Mouse (Mus musculus): ENCODE measurements around the gene Cd80.

Gene Cd80

DNA sequence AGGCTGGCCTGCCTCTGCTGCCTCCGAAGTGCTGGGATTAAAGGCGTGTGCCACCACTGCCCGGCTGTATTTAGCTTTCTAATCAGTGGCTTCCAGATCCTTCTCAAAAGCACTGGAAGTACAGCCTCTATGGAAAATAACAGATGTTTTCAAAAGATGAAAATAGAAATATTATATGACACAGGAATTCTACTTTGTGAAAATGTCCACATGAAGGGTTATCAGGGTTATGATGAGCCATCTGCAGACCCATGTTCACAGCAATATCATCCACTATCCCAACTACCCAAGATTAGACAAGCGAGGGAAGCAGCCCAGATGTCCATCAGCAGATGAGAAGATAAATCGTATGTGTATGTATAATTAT is 17.1 kb downstream of the Cd80 start:
- DNase-seq (ENCODE audit: low read depth): no peak

DNA sequence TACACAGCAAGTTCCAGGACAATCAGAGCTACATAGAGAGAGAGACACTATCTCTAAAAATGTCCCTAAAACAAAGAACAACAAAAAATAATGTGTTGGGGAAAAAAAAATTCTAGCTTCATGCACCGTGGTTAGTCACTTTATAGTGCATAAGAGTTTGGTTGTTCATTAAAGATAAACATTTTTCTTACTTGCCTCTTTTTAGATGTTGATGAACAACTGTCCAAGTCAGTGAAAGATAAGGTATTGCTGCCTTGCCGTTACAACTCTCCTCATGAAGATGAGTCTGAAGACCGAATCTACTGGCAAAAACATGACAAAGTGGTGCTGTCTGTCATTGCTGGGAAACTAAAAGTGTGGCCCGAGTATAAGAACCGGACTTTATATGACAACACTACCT is 18.3 kb downstream of the Cd80 start:
- DNase-seq (ENCODE audit: low read depth): no peak

GRCm38 (mm10) chr16:38474677-38475286 is 19.4 kb downstream of the Cd80 start:
- no peak for DNase-seq (ENCODE audit: low read depth)

- peak; percentile 40 for DNase-seq (ENCODE audit: low read depth)
These were observed 20.4 kb downstream of the Cd80 start for GRCm38 (mm10) chr16:38475681-38476311.

GRCm38 (mm10) chr16:38476312-38477240 is 21.2 kb downstream of the Cd80 start:
- peak; percentile 73 for DNase-seq (ENCODE audit: low read depth)

DNA sequence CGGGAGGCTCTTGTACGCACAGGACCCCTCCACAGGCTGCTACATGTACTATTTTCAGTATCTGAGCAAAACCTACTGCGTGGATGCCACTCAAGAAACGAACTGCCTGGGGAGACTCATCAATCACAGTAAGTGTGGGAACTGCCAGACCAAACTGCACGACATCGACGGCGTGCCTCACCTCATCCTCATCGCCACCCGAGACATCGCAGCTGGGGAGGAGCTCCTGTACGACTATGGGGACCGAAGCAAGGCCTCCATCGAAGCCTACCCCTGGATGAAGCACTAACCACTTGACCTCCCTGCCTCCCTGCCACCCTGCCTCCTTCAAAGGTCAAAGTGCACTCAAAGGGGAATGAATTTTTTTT is 21.9 kb downstream of the Cd80 start:
- DNase-seq (ENCODE audit: low read depth): peak; percentile 26

DNA sequence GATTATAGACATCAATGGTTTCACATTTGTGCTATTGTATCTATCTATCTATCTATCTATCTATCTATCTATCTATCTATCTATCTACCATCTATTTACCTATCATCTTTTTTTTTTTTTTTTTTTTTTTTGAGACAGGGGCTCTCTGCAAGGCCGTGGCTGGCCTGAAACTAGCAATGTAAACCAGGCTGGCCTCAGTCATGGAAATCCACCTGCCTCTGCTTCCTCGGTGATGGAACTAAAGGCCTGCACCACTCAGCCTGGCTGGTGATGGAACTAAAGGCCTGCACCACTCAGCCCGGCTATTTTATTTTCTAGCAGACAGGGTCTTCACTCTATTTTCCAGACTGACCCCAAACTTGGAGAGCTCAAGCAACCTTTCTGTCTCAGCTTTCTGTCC is 22.9 kb downstream of the Cd80 start:
- DNase-seq (ENCODE audit: low read depth): no peak

GRCm38 (mm10) chr16:38481327-38481726 is 26.0 kb downstream of the Cd80 start:
- DNase-seq (ENCODE audit: low read depth): no peak

GRCm38 (mm10) chr16:38482780-38483562 is 27.6 kb downstream of the Cd80 start:
- peak; percentile 80 for DNase-seq (ENCODE audit: low read depth)

DNA sequence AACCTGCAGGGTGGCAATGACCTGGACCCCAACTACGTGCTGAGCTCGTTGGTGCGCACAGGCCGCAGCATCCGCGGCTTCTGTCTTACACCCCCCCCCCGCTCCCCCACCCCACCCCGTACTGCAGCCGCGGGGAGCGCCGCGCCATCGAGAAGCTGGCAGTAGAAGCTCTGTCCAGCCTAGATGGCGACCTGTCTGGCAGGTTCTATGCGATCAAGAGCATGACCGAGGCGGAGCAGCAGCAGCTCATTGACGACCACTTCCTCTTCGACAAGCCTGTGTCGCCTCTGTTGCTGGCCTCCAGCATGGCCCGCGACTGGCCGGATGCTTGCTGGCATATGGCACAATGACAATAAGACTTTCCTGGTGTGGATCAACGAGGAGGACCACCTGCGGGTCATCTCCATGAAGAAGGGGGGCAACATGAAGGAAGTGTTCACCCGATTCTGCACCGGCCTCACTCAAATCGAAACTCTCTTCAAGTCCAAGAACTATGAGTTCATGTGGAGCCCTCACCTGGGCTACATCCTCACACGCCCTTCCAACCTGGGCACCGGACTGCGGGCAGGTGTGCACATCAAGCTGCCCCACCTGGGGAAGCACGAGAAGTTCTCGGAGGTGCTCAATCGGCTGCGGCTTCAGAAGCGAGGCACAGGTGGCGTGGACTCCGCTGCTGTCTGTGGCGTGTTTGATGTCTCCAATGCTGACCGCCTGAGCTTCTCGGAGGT is 28.4 kb downstream of the Cd80 start:
- peak; percentile 47 for DNase-seq (ENCODE audit: low read depth)

- no peak for DNase-seq (ENCODE audit: low read depth)
These were observed 37.2 kb downstream of the Cd80 start for GRCm38 (mm10) chr16:38492551-38492950.

DNA sequence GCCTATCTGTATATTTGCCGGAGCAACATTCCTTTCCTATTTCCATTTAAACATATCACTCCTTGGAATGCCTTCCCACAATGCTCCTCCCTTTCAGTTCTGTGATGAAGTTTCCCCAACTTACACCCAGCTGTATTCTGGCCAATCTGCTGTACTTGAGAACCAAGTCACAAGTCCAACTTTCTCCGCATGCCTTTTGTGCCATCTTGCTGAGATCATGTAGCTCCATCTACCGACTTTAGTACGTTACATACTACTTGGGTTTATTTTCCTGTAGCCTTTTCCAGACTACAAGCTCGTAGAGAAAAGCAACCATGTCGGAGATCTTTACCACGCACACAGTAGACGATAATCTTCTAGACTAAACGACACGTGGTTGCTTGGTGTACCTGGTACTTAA is 38.5 kb downstream of the Cd80 start:
- DNase-seq (ENCODE audit: low read depth): no peak

- DNase-seq (ENCODE audit: low read depth): no peak
These were observed 41.3 kb downstream of the Cd80 start for GRCm38 (mm10) chr16:38496604-38497140.

- DNase-seq (ENCODE audit: low read depth): no peak
These were observed 47.1 kb downstream of the Cd80 start for GRCm38 (mm10) chr16:38502469-38502868.

DNA sequence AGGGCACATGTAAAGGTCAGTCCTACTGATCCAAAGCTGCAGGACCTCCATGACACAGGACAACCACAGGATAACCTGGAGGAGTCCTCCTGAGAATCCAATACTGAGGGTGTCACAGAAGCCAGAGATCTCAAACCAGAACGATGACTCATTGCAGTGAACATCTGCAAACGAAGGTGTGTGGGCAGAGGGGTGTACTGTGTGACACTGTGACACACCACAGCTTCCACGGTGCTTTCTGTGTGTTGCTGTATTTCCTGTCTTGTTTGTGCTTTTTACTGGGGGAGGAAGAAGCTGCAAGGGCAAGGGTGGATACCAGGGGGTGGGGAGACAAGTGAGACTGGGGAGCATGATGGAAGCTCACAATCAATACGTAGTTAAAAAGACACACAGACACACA is 48.2 kb downstream of the Cd80 start:
- peak; percentile 42 for DNase-seq (ENCODE audit: low read depth)

DNA sequence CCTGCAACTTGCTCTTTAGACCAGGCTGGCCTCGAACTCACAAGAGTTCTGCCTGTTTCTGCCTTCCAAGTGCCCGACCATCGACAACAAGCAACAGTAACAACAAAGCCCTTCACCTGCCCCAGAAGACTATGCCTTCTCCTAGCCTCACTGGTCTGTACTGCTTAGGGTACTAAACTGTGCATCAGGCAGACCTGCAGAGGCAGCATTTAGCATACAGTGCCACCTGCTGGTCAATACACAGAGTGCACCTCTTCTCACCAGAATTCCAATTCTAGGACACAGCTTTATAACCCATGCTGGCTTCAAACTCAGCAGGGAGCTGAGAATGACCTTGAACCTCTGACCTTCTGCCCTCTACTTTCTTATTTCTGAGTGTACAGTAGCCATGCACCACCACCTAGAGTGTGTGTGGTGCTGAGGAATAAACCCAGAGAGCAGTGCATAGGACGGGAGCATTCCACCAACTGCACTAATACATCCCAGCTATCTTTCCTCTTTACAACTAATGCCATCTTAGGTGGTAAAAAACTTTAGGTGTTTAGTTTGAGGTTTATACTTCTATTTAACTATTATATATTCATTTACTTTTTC is 50.8 kb downstream of the Cd80 start:
- peak; percentile 80 for DNase-seq (ENCODE audit: low read depth)

GRCm38 (mm10) chr16:38510846-38511245 is 55.5 kb downstream of the Cd80 start:
- no peak for DNase-seq (ENCODE audit: low read depth)

DNA sequence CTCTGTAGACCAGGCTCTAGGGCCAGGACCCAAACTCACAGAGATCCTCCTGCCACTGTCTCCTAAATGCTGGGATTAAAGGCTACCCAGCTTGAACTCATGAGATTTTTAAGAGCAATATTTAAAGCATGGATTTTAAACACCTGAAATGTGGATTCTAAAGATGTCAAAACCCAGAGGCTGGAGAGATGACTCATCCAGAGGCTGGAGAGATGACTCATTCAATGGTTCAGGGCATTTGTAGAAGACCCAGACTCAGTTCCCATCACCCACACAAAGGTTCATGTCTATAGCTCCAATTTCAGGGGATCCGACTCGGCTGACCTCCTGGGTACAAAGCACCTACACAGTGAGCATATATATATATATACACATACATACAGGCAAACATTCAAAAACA is 63.8 kb downstream of the Cd80 start:
- no peak for DNase-seq (ENCODE audit: low read depth)

DNA sequence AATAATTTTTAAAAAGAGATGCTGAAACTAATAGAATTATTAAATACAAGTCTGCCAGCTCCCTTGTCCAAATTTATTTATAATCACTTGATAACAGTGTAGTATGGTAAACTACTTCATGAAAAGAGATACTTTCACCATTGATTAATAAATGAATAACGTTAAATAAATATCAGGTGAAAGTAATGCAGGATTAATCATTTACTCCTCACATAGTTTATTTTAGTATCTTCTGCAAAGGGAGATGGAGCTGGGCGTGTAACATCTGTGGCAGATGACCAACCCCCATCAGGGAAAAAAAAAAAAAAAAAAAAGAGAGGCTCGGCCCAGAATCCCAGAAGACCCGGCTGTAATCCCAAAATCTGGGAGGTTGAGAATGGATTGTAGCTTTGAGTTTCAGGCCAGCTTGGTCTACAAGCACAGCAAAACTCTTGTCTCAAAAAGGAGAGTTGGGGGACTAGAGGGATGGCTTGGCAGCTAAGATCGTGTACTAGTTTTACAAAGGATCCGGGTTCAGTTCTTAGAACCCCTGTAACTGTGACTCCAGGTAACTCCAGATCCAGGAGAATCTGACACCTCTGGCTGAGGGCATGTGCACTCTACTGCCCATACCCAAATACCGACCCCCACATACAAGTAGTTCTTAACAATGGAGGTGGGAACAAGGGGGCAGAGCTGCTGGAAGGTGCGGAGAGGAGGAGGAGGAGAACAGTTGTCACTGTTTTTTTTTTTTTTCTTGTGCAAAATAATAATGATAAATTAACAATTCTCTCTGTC is 66.0 kb downstream of the Cd80 start:
- DNase-seq (ENCODE audit: low read depth): no peak
